Mouse (Mus musculus) hindbrain, postnatal 0 days (tissue): ENCODE data around the gene Ankrd44. TPM values are rescaled to one million over a fixed set of nuclear protein-coding genes. Genes with fewer than 3 reads are reported as not detected.

Experiments used
- ATAC-seq: fragments of 200-750 bp; cut with Nextera tagmentation; 2 replicates; pipeline ENCODE4 v1.8.0; 2017; ENCODE audit warnings: mild to moderate bottlenecking, moderate TSS enrichment, moderate library complexity
- DNase-seq: peaks from one replicate; pipeline ENCODE4 v3.0.0-alpha.2; 2015; ENCODE audit warnings: low spot score
- H3K27ac ChIP-seq: fragments of 300-500 bp; sonication (generic); 2 replicates; pipeline ENCODE4 v1.5.1; 2014; ENCODE audit warnings: mild to moderate bottlenecking
- H3K27me3 ChIP-seq: fragments of 300-500 bp; sonication (generic); 2 replicates; pipeline ENCODE4 v1.6.1; 2014; ENCODE audit warnings: low read length, mixed read lengths; ENCODE audit not compliant: insufficient read depth
- H3K36me3 ChIP-seq: fragments of 300-500 bp; sonication (generic); 2 replicates; pipeline ENCODE4 v1.6.1; 2014; ENCODE audit warnings: low read length, mixed read lengths; ENCODE audit not compliant: insufficient read depth
- H3K4me1 ChIP-seq: fragments of 300-500 bp; sonication (generic); 2 replicates; pipeline ENCODE4 v1.6.1; 2014; ENCODE audit warnings: antibody characterized with exemption, low read length, mixed read lengths; ENCODE audit not compliant: insufficient read depth
- H3K4me2 ChIP-seq: fragments of 300-500 bp; sonication (generic); 2 replicates; pipeline ENCODE4 v1.6.1; 2014; ENCODE audit warnings: low read depth, mild to moderate bottlenecking, low read length, moderate library complexity, mixed read lengths
- H3K4me3 ChIP-seq: fragments of 300-500 bp; sonication (generic); 2 replicates; pipeline ENCODE4 v1.5.1; 2014; ENCODE audit warnings: low read length
- H3K9ac ChIP-seq: fragments of 300-500 bp; sonication (generic); replicated peaks from 2 replicates; pipeline ENCODE4 v1.6.1; 2014; ENCODE audit warnings: mild to moderate bottlenecking, low read length, moderate library complexity, mixed read lengths
- H3K9me3 ChIP-seq: fragments of 300-500 bp; sonication (generic); 2 replicates; pipeline ENCODE4 v1.6.1; 2016; ENCODE audit warnings: low read length, mixed read lengths
- CTCF ChIP-seq: IDR thresholded peaks from 2 replicates; pipeline ENCODE4 v1.5.1; 2016; ENCODE audit warnings: antibody characterized with exemption, control low read depth, low read depth
- WGBS: fragments of 180-500 bp; shearing (Covaris S2); extraction: QIAGEN DNeasy Blood & Tissue Kit; methylation state at CpG from one replicate; pipeline ENCODE4 v1.1.7; 2014; 5-methylcytosine and 5-hydroxymethylcytosine counted together
- polyA plus RNA-seq: library from polyadenylated mRNA; unstranded; fragments of >200 nt; fragmentation: Nextera tagmentation; extraction: Ambion mirVana; gene quantifications from 2 replicates; pipeline ENCODE4 v1.2.1, GENCODE M21; 2015
- total RNA-seq: library from RNA; depleted of rRNA; stranded (reverse); fragments of >200 nt; gene quantifications from 2 replicates; pipeline ENCODE4 v1.2.3, GENCODE M21; 2014

The Ankrd44 gene
- total and polyA plus RNA-seq, 2 experiments from 2014 or later, result 13.7 to 82.9 TPM

DNA sequence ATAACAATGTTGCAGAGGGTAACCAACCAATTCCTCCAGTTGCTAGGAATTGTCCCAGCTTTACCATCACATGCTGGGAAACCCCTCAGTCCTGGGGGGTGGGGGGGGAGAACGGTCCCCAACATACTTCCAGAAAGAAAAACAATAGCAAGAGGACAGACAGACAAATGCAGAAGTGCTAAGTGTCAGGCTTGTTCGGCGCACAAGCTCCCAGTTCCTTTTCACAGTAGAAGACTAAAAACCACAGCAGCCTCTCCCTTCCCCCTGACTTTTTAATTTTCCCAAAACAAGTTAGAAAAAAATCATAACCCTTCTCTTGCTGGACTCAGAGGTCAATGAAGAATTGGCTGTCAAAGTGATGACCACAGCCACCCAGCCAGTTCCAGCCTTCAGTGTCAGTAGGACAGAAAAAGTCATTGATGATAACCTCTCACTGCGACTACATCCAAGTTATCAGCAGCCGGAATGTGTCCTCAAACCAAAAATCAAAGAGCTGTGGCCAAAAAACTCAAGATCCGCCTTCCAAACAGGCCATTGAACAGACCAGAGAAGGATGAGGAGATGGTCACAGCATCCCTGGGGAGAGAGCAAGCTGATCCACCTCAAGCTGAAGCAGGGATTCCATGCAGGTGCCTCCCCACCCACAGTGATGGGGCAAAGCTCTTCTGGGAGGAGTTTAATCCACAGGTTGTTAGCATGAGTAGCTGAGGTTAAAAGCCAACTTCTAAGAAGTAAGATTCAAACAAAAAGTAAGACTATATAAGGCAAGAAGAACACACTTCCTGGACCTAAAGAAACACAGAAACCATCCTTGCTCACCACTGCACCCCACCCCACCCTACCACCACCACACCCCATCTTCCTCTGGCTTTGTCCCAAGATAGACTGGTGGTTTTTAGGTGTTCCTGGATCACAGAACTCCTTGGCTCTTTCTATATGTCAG lies 2.5 kb downstream of the Ankrd44 start:
- Histone ChIP-seq H3K36me3 (no peaks in the 10 kb centered on the region), H3K9ac (no peak overlapping the region), H3K27me3 (no peaks in the 10 kb centered on the region), H3K9me3 (no peaks in the 10 kb centered on the region), H3K4me3 (no peak overlapping the region), H3K4me2 (peak overlapping the region; percentile 82; the same call in 1 of the 2 replicates), H3K27ac (no peak overlapping the region), H3K4me1 (peaks cover 11% of the 10 kb centered on the region)
- ATAC-seq (no peak), DNase-seq (no peak)
- WGBS, result 83% methylated on average over 6 of the region's 6 CpGs
- no peak for TF ChIP-seq CTCF

DNA sequence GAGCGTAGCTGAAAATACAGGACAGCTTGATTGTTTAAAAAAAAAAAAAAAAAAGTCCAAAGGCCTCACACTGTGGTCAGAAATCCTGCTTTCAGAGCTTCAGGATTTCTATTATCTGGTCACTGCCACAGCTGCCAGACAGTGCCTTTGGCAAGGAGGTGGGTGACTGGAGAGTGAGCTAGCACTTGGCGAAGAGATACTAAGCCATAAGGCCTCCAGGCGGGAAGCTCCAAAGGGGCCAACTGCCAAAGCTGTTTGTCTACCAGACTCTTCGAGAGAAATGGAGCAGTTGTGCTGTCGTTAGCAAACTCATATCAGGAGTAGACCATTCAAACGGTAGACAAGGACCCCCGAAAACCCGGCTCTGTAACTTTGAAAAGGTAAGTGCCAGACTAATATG lies 3.5 kb downstream of the Ankrd44 start:
- no peaks in the 10 kb centered on the region for H3K36me3 ChIP-seq

DNA sequence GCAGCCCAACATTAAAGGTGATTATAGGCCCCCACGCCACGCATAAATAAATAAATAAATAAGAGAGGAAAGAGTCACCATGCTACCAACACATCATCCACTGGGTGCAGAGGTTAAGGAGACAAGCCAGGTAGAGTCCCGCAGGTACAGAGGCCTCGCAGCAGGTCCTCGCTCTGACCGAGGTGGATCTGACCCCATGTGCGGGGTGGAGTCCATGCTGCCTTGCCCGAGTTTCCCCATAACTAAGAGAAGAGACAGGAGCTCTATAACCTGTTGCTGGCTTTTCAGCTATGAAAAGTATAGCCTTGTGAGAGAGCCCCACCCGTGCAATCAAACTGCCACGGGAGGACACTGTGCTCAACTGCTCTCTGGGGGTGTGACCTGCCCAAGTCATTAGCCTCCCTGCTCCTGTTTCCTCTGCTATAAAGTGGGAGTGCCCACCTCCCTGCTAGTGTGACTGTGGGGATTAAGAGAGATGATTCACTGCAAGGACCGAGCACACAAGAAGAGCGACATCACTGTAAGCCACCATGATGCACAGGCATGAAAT lies 4.1 kb downstream of the Ankrd44 start:
- ATAC-seq, result no peak
- peak overlapping the region; percentile 41; the same call in 1 of the 2 replicates for H3K27ac ChIP-seq
- no peaks in the 10 kb centered on the region for H3K9me3 ChIP-seq
- DNase-seq, result no peak
- peaks cover 11% of the 10 kb centered on the region for H3K4me1 ChIP-seq
- H3K4me2 ChIP-seq, result peak overlapping the region; percentile 35; the same call in 1 of the 2 replicates
- H3K9ac ChIP-seq, result no peak overlapping the region
- TF ChIP-seq CTCF, result no peak
- H3K36me3 ChIP-seq, result no peaks in the 10 kb centered on the region
- WGBS, result 75% methylated on average over 12 of the region's 12 CpGs
- H3K4me3 ChIP-seq, result no peak overlapping the region
- no peaks in the 10 kb centered on the region for H3K27me3 ChIP-seq

More for the DNA sequence above, 3.5 kb downstream of the Ankrd44 start:
- H3K9me3 ChIP-seq, result no peaks in the 10 kb centered on the region
- ATAC-seq (peak; percentile 30), DNase-seq (peak; percentile 84)
- no peaks in the 10 kb centered on the region for H3K27me3 ChIP-seq
- no peak for TF ChIP-seq CTCF
- H3K9ac ChIP-seq, result no peak overlapping the region
- WGBS, result 50% methylated on average over 8 of the region's 8 CpGs
- peak overlapping the region; percentile 41; the same call in 1 of the 2 replicates for H3K27ac ChIP-seq
- peaks cover 11% of the 10 kb centered on the region for H3K4me1 ChIP-seq
- H3K4me2 ChIP-seq, result peak overlapping the region; percentile 35; the same call in 1 of the 2 replicates
- no peak overlapping the region for H3K4me3 ChIP-seq

DNA sequence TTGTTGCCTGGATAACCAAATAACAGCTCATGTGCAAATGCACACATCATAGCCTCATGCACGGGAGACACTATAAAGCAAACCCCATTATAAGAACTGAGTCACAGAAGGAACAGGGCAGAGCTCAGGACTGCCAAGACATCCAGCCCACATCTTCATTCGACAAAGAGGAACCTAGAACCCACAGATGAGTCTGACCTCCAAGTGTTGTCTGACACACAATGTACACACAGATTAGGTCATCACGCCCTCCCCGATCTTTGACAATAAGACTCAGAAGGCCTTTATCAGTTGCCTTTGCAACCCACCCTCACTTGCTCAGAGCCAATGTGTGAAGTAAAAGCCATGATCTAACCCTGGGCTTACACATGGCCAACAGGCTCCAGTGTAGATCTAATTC lies 6.1 kb downstream of the Ankrd44 start:
- no peaks in the 10 kb centered on the region for H3K9me3 ChIP-seq
- no peak for TF ChIP-seq CTCF
- WGBS, result 98% methylated on average over 4 of the region's 4 CpGs

DNA sequence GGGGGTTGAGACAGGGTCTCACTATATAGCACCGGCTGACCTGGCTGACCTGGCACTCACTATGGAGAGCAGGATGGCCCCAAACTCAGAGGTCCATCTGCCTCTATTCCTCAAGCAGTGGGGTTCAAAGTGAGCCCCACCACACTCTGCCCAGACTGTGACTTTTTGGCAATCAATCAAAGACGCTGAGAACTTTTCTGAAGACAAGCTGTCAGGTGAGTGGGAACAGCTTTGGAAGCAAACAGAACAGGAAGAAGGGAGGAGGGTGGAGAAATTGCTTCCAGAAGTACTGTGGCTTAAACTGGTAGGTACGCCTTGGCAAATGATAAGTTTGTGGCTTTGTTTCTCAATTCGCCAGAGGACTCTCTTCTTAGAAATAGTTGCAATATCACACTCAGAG lies 9.7 kb downstream of the Ankrd44 start:
- no peak for ATAC-seq
- Histone ChIP-seq H3K27me3 (no peaks in the 10 kb centered on the region), H3K4me3 (no peak overlapping the region), H3K9ac (no peak overlapping the region), H3K9me3 (no peaks in the 10 kb centered on the region), H3K27ac (no peak overlapping the region), H3K4me1 (no peaks in the 10 kb centered on the region), H3K4me2 (no peak overlapping the region), H3K36me3 (no peaks in the 10 kb centered on the region)
- no peak for TF ChIP-seq CTCF
- 87% methylated on average over 4 of the region's 4 CpGs for WGBS
- DNase-seq, result no peak

More for the DNA sequence above, 6.1 kb downstream of the Ankrd44 start:
- ATAC-seq (no peak), DNase-seq (no peak)
- H3K4me2 ChIP-seq, result no peak overlapping the region
- no peaks in the 10 kb centered on the region for H3K36me3 ChIP-seq
- no peak overlapping the region for H3K4me3 ChIP-seq
- no peak overlapping the region for H3K9ac ChIP-seq
- H3K27me3 ChIP-seq, result no peaks in the 10 kb centered on the region
- no peak overlapping the region for H3K27ac ChIP-seq
- peaks cover 11% of the 10 kb centered on the region for H3K4me1 ChIP-seq

DNA sequence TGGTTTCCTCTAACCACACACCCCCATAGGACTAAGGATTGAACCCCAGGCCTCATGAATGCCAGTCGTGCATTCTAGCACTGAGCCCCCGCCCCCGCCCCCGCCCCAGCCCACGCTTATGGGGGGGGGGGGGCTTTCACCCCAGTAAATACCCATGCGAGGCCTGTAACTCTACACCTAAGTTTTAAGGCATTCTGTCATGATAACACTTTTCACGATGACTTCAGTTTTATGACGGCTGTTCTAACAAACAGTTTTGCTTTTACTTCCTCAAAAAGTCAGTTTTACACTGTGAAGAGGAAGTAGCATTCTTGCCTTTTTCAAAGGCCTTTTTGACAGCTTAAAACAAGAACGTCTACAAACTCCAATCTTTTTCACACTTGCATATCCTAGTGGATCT lies 11.8 kb downstream of the Ankrd44 start:
- no peaks in the 10 kb centered on the region for H3K27me3 ChIP-seq
- H3K4me2 ChIP-seq, result no peak overlapping the region
- WGBS, result 62% methylated on average over 9 of the region's 9 CpGs
- no peak overlapping the region for H3K27ac ChIP-seq
- H3K4me3 ChIP-seq, result no peak overlapping the region
- TF ChIP-seq CTCF, result no peak
- H3K36me3 ChIP-seq, result no peaks in the 10 kb centered on the region
- ATAC-seq (no peak), DNase-seq (no peak)
- H3K9me3 ChIP-seq, result no peaks in the 10 kb centered on the region
- no peak overlapping the region for H3K9ac ChIP-seq
- 0 out of 2 replicates have a peak, but pooled peaks cover 3% of the 10 kb centered on the region for H3K4me1 ChIP-seq
